Mouse (Mus musculus): ENCODE data around the gene Rab3a. TPM values are rescaled to one million over a fixed set of nuclear protein-coding genes. Genes with fewer than 3 reads are reported as not detected.

Gene Rab3a
- total RNA-seq, 2 experiments from 2014 or later: 808 to 835 TPM

DNA sequence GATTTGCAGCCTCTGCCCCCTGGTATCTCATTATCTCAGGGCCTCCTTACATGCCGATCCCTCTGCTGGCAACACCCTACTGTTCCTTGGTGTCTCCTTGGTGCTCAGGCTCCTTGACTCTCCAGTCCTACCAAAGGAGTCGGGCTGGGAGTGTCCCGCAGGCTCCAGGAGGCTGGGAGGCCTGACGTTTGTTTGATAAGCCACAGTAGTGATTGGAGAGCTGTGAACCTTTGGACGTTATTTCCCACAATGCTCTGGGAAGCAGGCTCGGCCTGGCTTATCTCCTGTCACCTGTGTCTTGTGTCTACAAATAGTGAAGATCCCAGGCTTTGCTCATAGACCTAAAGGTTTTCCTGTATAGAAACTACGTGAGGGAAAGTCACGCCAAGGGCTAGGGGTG, 9.5 kb downstream of the Rab3a start:
- no peak for TF ChIP-seq CTCF (IDR thresholded peaks at IDR 0.05)
- H3K4me3 ChIP-seq: no peak overlapping the region
- no peak overlapping the region for H3K27ac ChIP-seq
- intact Hi-C loops (cut with DNase I): no loop called here
- no peak for DNase-seq (ENCODE audit: extremely low spot score in 1 of 2, low spot score in 2 of 2)

DNA sequence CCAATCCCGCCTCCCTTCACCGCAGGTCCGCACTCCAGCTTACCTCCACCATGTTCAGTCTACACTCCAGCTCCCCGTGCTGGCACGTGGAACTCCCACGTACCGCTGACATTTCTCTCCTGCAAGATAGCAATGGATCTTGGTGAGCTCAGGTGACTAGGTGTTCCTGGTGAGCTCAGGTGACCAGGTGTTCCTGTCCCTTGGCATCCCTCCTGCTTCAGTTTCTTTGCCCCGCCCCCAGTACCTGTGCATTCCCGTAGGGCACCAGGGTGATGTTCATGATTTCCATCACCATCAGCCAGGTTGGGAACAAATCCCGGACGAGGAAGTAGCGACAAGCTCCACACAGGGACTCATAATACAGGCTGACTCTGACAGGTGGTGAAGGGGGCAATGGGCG, 10.2 kb downstream of the Rab3a start:
- H3K27ac ChIP-seq: no peak overlapping the region
- DNase-seq (ENCODE audit: extremely low spot score in 1 of 2, low spot score in 2 of 2): no peak
- no peak for TF ChIP-seq CTCF (IDR thresholded peaks at IDR 0.05)
- intact Hi-C loops (cut with DNase I): no loop called here
- no peak overlapping the region for H3K4me3 ChIP-seq

DNA sequence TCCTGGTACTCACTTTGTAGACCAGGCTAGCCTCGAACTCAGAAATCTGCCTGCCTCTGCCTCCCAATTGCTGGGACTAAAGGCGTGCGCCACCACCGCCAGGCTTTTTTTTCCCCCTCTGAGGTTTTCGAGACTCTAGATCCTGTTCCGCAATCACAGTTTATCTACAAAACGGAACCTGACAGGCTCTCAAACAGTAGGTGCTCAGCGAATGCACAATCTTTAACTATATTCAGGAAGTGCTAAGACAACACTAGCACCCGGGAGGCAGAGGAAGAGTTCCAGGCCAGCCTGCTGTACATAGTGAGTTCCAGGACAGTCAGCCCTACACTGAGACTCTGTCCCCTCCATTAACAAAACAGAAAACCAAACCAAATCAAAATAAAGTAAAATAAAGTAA, 10.8 kb downstream of the Rab3a start:
- TF ChIP-seq CTCF (IDR thresholded peaks at IDR 0.05): no peak
- Histone ChIP-seq H3K27ac (no peak overlapping the region), H3K4me3 (no peak overlapping the region; the same call in 1 of the 2 replicates)
- no peak for DNase-seq (ENCODE audit: extremely low spot score in 1 of 2, low spot score in 2 of 2)
- intact Hi-C loops (cut with DNase I): no loop called here

DNA sequence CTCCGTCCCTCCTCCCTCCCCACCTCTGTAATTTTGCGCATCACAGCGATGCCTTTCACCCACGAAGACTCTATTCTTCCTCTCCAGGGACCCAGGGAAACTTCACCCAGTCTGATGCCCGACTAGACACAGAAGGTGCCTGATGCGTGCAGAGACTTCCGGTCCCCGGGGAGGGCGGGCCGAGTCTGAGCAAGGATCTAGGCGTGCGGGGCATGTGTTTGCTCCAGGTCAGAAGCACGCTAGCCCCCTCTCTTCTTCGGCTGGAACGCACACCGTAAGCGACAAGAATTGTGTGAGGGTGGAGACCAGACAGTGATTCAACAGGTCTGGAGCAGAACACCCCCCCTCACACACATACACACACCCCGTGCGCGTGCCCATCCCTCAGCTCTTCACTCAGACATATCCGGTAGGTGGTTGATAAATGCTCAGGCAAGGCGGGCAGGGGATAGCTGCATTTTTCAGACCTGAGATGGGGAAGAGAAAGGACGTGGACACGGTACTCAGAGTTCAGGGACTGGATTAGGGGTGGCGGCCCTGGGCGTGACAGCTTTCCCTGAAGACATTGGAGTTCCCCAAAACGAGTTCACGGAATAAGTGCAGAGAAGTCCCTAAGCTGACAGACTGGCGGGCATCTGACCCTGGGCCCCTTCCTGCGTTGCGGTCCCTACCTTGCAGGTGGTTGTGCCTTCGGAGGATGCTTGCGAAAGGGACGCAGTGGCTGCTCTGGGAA, 11.5 kb downstream of the Rab3a start:
- intact Hi-C loops (cut with DNase I): no loop called here
- TF ChIP-seq CTCF (IDR thresholded peaks at IDR 0.05): no peak
- no peak for DNase-seq (ENCODE audit: extremely low spot score in 1 of 2, low spot score in 2 of 2)
- Histone ChIP-seq H3K4me3 (peak overlapping the region; percentile 28), H3K27ac (no peak overlapping the region)

DNA sequence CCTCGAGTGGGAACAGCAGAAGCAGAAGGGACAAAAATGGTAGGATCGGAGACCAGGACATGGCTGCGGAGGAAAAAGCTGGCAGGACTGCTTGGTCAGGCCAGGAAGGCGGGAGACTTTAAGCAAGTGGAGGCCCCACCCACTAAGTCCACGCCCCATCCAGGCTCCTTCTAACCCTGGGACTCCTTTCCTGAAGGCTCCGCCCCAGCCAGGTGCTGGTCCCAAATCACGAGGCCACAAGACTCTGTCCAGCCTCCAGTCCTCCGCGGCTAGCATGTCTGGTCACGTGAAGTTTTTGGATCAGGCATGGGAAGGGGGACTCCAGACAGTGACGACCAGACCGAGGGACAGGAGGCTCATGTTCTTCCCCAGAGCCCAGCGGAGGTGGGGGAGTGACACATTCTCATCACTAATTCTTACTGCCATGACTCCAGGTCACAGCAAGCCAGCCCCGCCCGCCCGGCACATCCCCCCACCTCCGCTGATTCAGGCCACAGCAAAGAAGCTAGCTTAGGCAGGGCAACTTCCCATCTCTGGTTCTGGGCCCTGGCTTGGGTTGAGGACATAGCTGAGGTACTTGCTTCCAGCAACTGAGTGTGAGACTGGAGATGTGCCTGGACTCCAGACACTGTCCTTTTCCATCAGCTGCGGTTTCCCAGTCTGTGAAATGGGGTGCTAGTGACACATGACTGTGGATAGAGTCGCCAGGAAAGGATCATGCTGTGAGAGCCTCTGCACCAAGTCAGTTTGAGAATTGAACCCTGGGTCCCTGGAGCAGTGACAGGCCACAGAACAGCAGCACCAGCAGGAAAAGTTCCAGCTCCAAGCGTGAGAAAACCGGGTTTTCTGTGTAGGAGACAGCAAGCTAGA, 12.3 kb downstream of the Rab3a start:
- H3K27ac ChIP-seq: no peak overlapping the region
- no peak for DNase-seq (ENCODE audit: extremely low spot score in 1 of 2, low spot score in 2 of 2)
- TF ChIP-seq CTCF (IDR thresholded peaks at IDR 0.05): no peak
- intact Hi-C loops (cut with DNase I): no loop called here
- peak overlapping the region; percentile 28 for H3K4me3 ChIP-seq

DNA sequence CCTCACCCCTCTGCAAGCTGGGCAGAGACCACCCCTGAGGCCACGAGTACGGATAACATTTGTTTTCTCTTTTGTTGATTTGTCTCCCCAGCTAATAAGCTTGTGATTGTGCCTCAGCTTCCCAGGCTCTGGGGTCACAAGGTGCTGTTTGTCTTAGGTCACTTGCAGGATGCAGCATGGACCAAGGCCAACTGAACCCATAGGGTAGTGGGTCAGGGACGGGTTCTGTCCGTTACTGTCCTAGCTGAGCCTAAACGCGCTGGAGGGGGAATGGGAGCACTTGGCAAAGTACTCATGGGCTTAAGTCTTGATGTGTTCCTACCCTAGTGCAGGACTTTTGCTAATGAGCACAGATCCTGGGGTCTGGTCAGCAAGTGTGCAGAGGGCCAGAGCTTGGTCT, 13.0 kb downstream of the Rab3a start:
- Histone ChIP-seq H3K4me3 (no peak overlapping the region), H3K27ac (no peak overlapping the region)
- intact Hi-C loops (cut with DNase I): no loop called here
- TF ChIP-seq CTCF (IDR thresholded peaks at IDR 0.05): no peak
- DNase-seq (ENCODE audit: extremely low spot score in 1 of 2, low spot score in 2 of 2): no peak

DNA sequence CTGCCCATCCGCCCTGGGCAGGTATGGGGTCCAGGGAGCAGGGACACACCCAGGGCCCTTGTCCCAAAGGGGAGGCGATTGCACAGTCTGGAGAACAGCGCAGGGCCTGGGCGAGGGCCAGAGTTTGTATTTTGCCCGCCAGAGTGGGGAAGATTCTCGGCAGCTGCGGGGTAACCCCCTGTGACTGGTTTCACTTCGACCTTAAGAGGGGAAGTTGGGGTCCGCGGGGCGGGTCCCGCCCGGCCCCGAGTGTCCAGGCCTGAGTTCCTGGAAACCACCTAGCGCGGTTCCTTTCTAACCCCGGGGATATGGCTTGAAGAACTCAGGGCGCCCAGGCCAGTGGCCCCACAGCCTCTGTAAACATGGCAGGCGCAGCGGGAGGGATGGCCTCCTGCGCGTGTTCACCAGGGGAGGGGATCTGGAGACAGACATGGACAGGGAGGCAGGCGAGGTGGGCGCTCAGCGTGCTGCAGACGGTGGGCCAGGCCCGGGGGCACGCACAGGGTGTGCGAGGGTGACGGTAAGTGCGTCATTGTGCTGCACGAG, 13.8 kb downstream of the Rab3a start:
- no peak for TF ChIP-seq CTCF (IDR thresholded peaks at IDR 0.05)
- no peak for DNase-seq (ENCODE audit: extremely low spot score in 1 of 2, low spot score in 2 of 2)
- Histone ChIP-seq H3K27ac (no peak overlapping the region), H3K4me3 (no peak overlapping the region)
- intact Hi-C loops (cut with DNase I): loop anchor here (2.0 kb wide), 1 partner anchor 70 kb away; the partner anchor contains the start of gene Arrdc2

DNA sequence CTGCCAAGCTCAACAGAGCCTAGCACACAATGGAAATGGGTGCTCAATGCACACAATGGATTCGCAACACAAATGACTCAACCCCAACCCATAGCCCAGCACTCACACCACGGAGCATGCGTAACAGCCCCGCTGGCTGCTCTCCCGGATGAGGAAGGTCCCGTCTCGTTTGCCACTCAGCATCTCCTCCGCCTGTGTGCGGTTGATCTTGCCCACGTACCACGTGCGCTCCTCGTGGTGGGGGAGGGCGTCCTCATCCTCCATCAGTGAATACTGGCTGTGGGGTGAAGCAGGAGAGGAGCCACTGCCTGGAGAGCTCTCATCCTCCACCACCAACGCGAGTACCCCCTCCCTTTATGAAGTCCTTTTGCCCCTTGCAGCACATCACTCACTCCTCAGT, 14.5 kb downstream of the Rab3a start:
- no peak for TF ChIP-seq CTCF (IDR thresholded peaks at IDR 0.05)
- H3K4me3 ChIP-seq: no peak overlapping the region
- intact Hi-C loops (cut with DNase I): loop anchor here (1.0 to 2.0 kb wide), 2 partner anchors 49 to 70 kb away; partner anchors contain the start of gene Arrdc2
- no peak for DNase-seq (ENCODE audit: extremely low spot score in 1 of 2, low spot score in 2 of 2)
- H3K27ac ChIP-seq: no peak overlapping the region

DNA sequence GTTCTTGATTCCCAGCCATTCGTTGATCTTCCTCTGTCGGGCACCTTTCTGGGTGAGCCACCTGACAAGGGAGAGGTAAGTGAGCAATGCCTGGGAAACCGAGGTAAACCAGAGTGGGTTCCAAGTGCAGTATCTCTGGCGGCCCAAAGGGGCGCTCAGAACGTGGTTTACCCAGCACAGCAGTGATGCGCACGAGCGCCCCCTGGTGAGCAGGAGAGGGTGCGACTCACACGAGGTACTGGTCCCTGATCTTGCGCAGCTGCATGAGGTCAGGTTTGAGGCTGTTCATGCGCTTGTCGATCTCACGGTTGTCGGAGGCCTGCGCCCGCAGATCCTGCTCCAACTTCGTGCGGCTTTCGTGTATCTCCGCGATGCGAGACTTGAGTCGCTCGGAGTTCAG, 14.9 kb downstream of the Rab3a start:
- intact Hi-C loops (cut with DNase I): loop anchor here (1.0 to 2.0 kb wide), 2 partner anchors 49 to 69 kb away; partner anchors contain the start of gene Arrdc2
- no peak; the same call in none of the 2 replicates for TF ChIP-seq CTCF (IDR thresholded peaks at IDR 0.05)
- Histone ChIP-seq H3K4me3 (no peak overlapping the region), H3K27ac (no peak overlapping the region)
- DNase-seq (ENCODE audit: extremely low spot score in 1 of 2, low spot score in 2 of 2): peak; percentile 95 to 97

DNA sequence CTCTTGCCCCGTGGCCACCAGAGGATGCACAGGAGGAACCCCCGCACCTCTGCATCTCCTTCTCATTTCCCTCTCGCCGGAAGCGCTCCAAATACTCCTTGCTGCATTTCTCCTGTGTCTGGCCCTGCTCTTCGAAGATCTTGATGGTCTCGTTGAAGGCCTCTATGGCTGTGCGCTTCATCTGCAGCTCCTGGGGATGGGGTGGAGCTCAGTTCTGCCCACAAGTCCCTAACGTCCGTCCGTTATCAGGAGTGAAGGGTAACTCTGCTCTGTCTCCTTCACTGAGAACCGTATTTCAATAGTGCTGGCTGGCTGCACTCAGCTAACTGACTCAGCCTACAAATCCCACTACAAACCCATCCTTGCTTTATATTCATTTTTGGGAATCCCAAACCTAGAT, 15.4 kb downstream of the Rab3a start:
- intact Hi-C loops (cut with DNase I): loop anchor here (1.0 to 2.0 kb wide), 2 partner anchors 50 to 69 kb away; partner anchors contain the start of gene Arrdc2
- Histone ChIP-seq H3K27ac (no peak overlapping the region), H3K4me3 (no peak overlapping the region)
- TF ChIP-seq CTCF (IDR thresholded peaks at IDR 0.05): no peak
- no peak for DNase-seq (ENCODE audit: extremely low spot score in 1 of 2, low spot score in 2 of 2)

DNA sequence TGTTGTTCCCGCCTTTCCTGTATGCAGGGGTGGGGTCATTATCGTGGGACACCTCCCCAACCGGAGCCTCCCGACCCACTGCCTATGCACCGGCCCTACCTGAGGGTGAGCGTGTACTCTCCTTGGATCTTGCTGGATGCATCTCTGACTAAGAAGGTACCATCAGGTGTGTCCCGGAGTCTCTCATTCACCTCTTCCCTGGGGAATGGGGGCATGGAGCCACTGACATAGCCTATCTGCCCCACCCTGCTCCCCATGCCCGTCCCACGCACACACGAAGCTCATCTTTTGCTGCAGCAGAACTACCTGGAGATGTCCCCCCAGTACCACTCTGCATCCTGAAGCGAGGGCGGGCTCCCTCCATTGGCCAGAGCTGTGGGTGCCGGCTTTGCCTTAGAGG, 16.3 kb downstream of the Rab3a start:
- Histone ChIP-seq H3K4me3 (no peak overlapping the region), H3K27ac (no peak overlapping the region)
- intact Hi-C loops (cut with DNase I): no loop called here
- DNase-seq (ENCODE audit: extremely low spot score in 1 of 2, low spot score in 2 of 2): no peak
- TF ChIP-seq CTCF (IDR thresholded peaks at IDR 0.05): no peak

DNA sequence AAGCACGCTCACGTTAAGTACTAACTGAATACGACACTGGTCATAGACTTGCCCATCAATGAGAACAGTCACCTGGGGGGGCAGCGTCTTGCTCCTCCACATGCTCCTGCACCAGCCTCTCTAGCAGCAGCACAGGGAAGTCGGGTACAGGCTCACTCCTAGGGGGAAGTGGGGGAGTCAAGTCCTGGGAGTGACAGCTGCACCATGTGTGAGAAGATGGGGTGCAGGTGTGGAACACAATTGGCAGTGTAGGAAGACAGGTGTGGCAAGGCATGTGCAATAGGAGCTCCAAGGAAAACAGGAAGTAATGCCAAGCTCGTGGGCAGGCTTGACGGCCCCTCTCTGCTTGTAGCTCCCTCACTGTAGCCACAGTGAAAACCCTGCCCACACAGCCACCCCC, 16.7 kb downstream of the Rab3a start:
- DNase-seq (ENCODE audit: extremely low spot score in 1 of 2, low spot score in 2 of 2): no peak
- no peak overlapping the region for H3K4me3 ChIP-seq
- intact Hi-C loops (cut with DNase I): no loop called here
- no peak overlapping the region for H3K27ac ChIP-seq
- no peak for TF ChIP-seq CTCF (IDR thresholded peaks at IDR 0.05)
